Mouse (Mus musculus): ENCODE data around the gene Hacd2. TPM values are rescaled to one million over a fixed set of nuclear protein-coding genes. Genes with fewer than 3 reads are reported as not detected.
A peak's percentile ranks its signal among the peaks of the same experiment; 100 is the strongest.

Gene Hacd2
- polyA plus RNA-seq, 2 experiments: 52.8 to 62.2 TPM

- peak overlapping the region; percentile 6; the same call in 1 of the 2 replicates for H3K27ac ChIP-seq (replicated peaks; ENCODE audit: low read depth, low read length)
- no peaks in the 10 kb centered on the region for H3K27me3 ChIP-seq (ENCODE audit: control insufficient read depth, insufficient read depth, low read length)
- no peak overlapping the region for H3K4me3 ChIP-seq (replicated peaks; ENCODE audit: low read length)
- 0 out of 2 replicates have a peak overlapping the region, but pooled peaks have one; percentile 1 for H3K9ac ChIP-seq (ENCODE audit: low read depth, low read length, severe bottlenecking)
- DNase-seq (ENCODE audit: low spot score) (no peak), ATAC-seq (ENCODE audit: low FRiP score, low read depth) (peak; percentile 60)
- peaks cover 19% of the 10 kb centered on the region for H3K4me1 ChIP-seq (ENCODE audit: control insufficient read depth, insufficient read depth, low read length)
- no peak overlapping the region for H3K4me2 ChIP-seq (replicated peaks; ENCODE audit: low read depth, low read length, severe bottlenecking)
- peaks cover 7% of the 10 kb centered on the region for H3K36me3 ChIP-seq (ENCODE audit: control insufficient read depth, insufficient read depth, low read length)
- TF ChIP-seq POLR2A (IDR thresholded peaks at IDR 0.05; ENCODE audit: borderline replicate concordance, extremely low read depth, insufficient read depth, insufficient read length): no peak
- 30% methylated on average over 12 of the region's 12 CpGs for WGBS
- H3K9me3 ChIP-seq (ENCODE audit: control insufficient read depth, low read length): no peaks in the 10 kb centered on the region
Measured at GRCm38 (mm10) chr16:35101751-35102420, 79.7 kb downstream of the Hacd2 start.

DNA sequence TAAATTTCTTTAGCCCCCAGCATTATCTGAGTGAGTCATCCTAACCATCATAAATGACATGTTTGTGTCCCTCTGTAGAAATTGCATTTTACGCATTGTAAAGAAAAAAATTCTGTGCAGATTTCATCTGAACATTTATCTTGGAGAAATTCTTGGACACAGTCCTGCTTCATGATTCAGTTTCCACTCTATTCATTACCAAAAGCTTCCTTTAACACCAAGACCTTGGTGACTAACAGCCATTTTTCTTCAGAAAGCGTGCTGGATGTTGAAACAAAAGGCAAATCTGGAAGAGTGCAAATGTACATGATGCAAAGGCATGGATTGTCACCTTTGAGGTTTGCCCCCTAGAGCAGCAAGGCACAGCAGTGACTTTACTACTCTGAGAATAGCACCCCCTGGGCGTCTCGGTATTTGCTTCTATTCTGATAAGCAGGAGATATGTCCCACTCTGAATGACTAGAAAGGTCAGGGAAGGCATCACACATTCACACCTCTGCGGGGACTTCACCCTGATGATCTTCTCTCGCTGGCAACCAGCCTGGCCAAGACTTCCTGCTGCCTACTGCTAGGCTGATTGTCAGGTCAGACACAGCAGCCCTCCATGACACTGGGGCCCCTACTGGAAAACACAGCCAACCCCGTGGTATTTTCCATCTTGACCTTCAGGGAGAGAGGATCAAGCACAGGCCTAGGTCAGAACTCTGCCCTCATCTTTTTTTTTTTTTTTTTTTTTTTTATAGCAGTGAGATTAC is 80.8 kb downstream of the Hacd2 start:
- TF ChIP-seq POLR2A (IDR thresholded peaks at IDR 0.05; ENCODE audit: borderline replicate concordance, extremely low read depth, insufficient read depth, insufficient read length): no peak
- DNase-seq (ENCODE audit: low spot score) (no peak), ATAC-seq (ENCODE audit: low FRiP score, low read depth) (no peak)
- H3K4me1 ChIP-seq (ENCODE audit: control insufficient read depth, insufficient read depth, low read length): peaks cover 29% of the 10 kb centered on the region
- no peak overlapping the region for H3K27ac ChIP-seq (replicated peaks; ENCODE audit: low read depth, low read length)
- peaks cover 7% of the 10 kb centered on the region for H3K36me3 ChIP-seq (ENCODE audit: control insufficient read depth, insufficient read depth, low read length)
- no peak overlapping the region for H3K9ac ChIP-seq (ENCODE audit: low read depth, low read length, severe bottlenecking)
- no peaks in the 10 kb centered on the region for H3K27me3 ChIP-seq (ENCODE audit: control insufficient read depth, insufficient read depth, low read length)
- no peak overlapping the region for H3K4me3 ChIP-seq (replicated peaks; ENCODE audit: low read length)
- H3K9me3 ChIP-seq (ENCODE audit: control insufficient read depth, low read length): no peaks in the 10 kb centered on the region
- WGBS: 73% methylated on average over 7 of the region's 7 CpGs
- H3K4me2 ChIP-seq (replicated peaks; ENCODE audit: low read depth, low read length, severe bottlenecking): no peak overlapping the region

DNA sequence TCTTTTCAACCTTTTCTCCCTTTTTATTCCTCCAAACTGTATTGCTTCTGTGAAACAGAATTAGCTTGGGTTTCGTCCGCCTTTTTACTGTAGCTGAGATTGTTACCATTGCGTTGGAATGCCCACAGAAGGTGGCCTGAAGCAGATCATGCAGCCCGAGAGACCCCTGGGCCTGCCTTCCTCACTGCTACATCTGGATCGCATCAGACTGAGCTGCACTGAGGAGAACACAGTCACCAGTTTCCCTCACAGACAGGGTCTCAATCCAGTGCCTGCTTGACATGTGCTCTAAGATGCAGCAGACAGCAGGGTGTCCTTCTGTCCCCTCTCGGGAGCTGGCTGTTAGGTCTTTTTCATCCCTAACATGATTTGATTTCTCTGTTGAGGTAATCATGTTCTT is 85.8 kb downstream of the Hacd2 start:
- Histone ChIP-seq H3K27me3 (ENCODE audit: control insufficient read depth, insufficient read depth, low read length) (no peaks in the 10 kb centered on the region), H3K9ac (ENCODE audit: low read depth, low read length, severe bottlenecking) (no peak overlapping the region), H3K27ac (replicated peaks; ENCODE audit: low read depth, low read length) (peak overlapping the region; percentile 63), H3K4me3 (replicated peaks; ENCODE audit: low read length) (no peak overlapping the region), H3K4me1 (ENCODE audit: control insufficient read depth, insufficient read depth, low read length) (peaks cover 37% of the 10 kb centered on the region), H3K36me3 (ENCODE audit: control insufficient read depth, insufficient read depth, low read length) (peaks cover 7% of the 10 kb centered on the region; the same call in 1 of the 2 replicates), H3K4me2 (replicated peaks; ENCODE audit: low read depth, low read length, severe bottlenecking) (no peak overlapping the region), H3K9me3 (ENCODE audit: control insufficient read depth, low read length) (no peaks in the 10 kb centered on the region)
- 30% methylated on average over 6 of the region's 6 CpGs for WGBS
- TF ChIP-seq POLR2A (IDR thresholded peaks at IDR 0.05; ENCODE audit: borderline replicate concordance, extremely low read depth, insufficient read depth, insufficient read length): no peak
- ATAC-seq (ENCODE audit: low FRiP score, low read depth): no peak
- no peak for DNase-seq (ENCODE audit: low spot score)

DNA sequence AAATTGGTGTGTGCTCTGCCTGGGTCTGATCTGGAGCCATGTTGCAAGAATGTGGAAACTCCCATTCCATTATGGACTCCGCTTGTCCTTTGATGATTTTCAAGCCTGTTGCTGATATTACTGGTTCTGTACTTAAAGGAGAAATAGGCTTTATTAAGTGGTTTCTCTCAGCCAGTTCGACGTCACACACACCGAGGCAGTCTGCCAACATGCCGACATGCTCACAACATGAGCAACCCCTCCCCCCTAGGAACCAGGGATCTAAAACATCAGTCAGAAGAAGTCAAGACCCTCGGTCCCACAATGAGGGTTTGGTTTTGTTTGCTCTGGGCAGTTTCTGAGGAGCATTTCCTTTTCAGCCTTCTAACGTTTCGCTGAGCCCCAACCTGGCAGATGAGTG is 86.9 kb downstream of the Hacd2 start:
- TF ChIP-seq POLR2A (IDR thresholded peaks at IDR 0.05; ENCODE audit: borderline replicate concordance, extremely low read depth, insufficient read depth, insufficient read length): no peak
- H3K9ac ChIP-seq (ENCODE audit: low read depth, low read length, severe bottlenecking): no peak overlapping the region
- H3K27me3 ChIP-seq (ENCODE audit: control insufficient read depth, insufficient read depth, low read length): no peaks in the 10 kb centered on the region
- no peak overlapping the region for H3K4me2 ChIP-seq (replicated peaks; ENCODE audit: low read depth, low read length, severe bottlenecking)
- WGBS: 31% methylated on average over 8 of the region's 8 CpGs
- peak overlapping the region; percentile 59 for H3K27ac ChIP-seq (replicated peaks; ENCODE audit: low read depth, low read length)
- DNase-seq (ENCODE audit: low spot score) (peak; percentile 64), ATAC-seq (ENCODE audit: low FRiP score, low read depth) (no peak)
- H3K9me3 ChIP-seq (ENCODE audit: control insufficient read depth, low read length): no peaks in the 10 kb centered on the region
- H3K4me3 ChIP-seq (replicated peaks; ENCODE audit: low read length): no peak overlapping the region
- H3K36me3 ChIP-seq (ENCODE audit: control insufficient read depth, insufficient read depth, low read length): no peaks in the 10 kb centered on the region; the same call in 1 of the 2 replicates
- H3K4me1 ChIP-seq (ENCODE audit: control insufficient read depth, insufficient read depth, low read length): peaks cover 37% of the 10 kb centered on the region

GRCm38 (mm10) chr16:35109656-35110291 is 87.5 kb downstream of the Hacd2 start:
- Histone ChIP-seq H3K9me3 (ENCODE audit: control insufficient read depth, low read length) (no peaks in the 10 kb centered on the region), H3K4me3 (replicated peaks; ENCODE audit: low read length) (no peak overlapping the region), H3K4me2 (replicated peaks; ENCODE audit: low read depth, low read length, severe bottlenecking) (no peak overlapping the region), H3K9ac (ENCODE audit: low read depth, low read length, severe bottlenecking) (no peak overlapping the region), H3K27me3 (ENCODE audit: control insufficient read depth, insufficient read depth, low read length) (no peaks in the 10 kb centered on the region), H3K36me3 (ENCODE audit: control insufficient read depth, insufficient read depth, low read length) (no peaks in the 10 kb centered on the region), H3K4me1 (ENCODE audit: control insufficient read depth, insufficient read depth, low read length) (peaks cover 37% of the 10 kb centered on the region), H3K27ac (replicated peaks; ENCODE audit: low read depth, low read length) (peak overlapping the region; percentile 59)
- peak; percentile 55 for DNase-seq (ENCODE audit: low spot score)
- TF ChIP-seq POLR2A (IDR thresholded peaks at IDR 0.05; ENCODE audit: borderline replicate concordance, extremely low read depth, insufficient read depth, insufficient read length): no peak
- WGBS: 25% methylated on average over 7 of the region's 7 CpGs
- no peak; the same call in 1 of the 2 replicates for ATAC-seq (ENCODE audit: low FRiP score, low read depth)
